Mouse (Mus musculus) midbrain, embryonic 16.5 days (tissue): ENCODE measurements around the gene Fgf14. TPM values are rescaled to one million over a fixed set of nuclear protein-coding genes. Genes with fewer than 3 reads are reported as not detected.
"Not testable (repeated sequence)": the region's sequence is repeated elsewhere in the genome, so short reads cannot be mapped to it uniquely, and the experiment has no call there.

ENCODE experiments used
- ATAC-seq: fragments of 200-750 bp; cut with Nextera tagmentation; 2 replicates; pipeline ENCODE4 v1.8.0; 2017; ENCODE audit warnings: moderate TSS enrichment
- H3K27ac ChIP-seq: fragments of 300-500 bp; sonication (generic); 2 replicates; pipeline ENCODE4 v1.5.1; 2014; ENCODE audit warnings: mild to moderate bottlenecking, low read length, mixed read lengths
- H3K27me3 ChIP-seq: fragments of 300-500 bp; sonication (generic); 2 replicates; pipeline ENCODE4 v1.6.1; 2014; ENCODE audit warnings: low read depth, low read length, mixed read lengths; ENCODE audit not compliant: control insufficient read depth, insufficient read depth
- H3K36me3 ChIP-seq: fragments of 300-500 bp; sonication (generic); 2 replicates; pipeline ENCODE4 v1.6.1; 2014; ENCODE audit warnings: mild to moderate bottlenecking, low read length, moderate library complexity, mixed read lengths; ENCODE audit not compliant: control insufficient read depth, insufficient read depth
- H3K4me1 ChIP-seq: fragments of 300-500 bp; sonication (generic); 2 replicates; pipeline ENCODE4 v1.6.1; 2014; ENCODE audit warnings: mild to moderate bottlenecking, low read length, mixed read lengths; ENCODE audit not compliant: control insufficient read depth, insufficient read depth
- H3K4me2 ChIP-seq: fragments of 300-500 bp; sonication (generic); 2 replicates; pipeline ENCODE4 v1.6.1; 2014; ENCODE audit warnings: mild to moderate bottlenecking, low read length, mixed read lengths
- H3K4me3 ChIP-seq: fragments of 300-500 bp; sonication (generic); 2 replicates; pipeline ENCODE4 v1.5.1; 2014; ENCODE audit warnings: low read depth, mild to moderate bottlenecking, low read length, moderate library complexity, mixed read lengths
- H3K9ac ChIP-seq: fragments of 300-500 bp; sonication (generic); 2 replicates; pipeline ENCODE4 v1.6.1; 2014; ENCODE audit warnings: low read depth, low read length, mixed read lengths
- H3K9me3 ChIP-seq: fragments of 300-500 bp; sonication (generic); replicated peaks from 2 replicates; pipeline ENCODE4 v1.6.1; 2014; ENCODE audit warnings: mild to moderate bottlenecking, low read length, mixed read lengths; ENCODE audit not compliant: control insufficient read depth, poor library complexity, severe bottlenecking
- WGBS: fragments of 180-500 bp; shearing (Covaris S2); extraction: QIAGEN DNeasy Blood & Tissue Kit; methylation state at CpG from one replicate; pipeline ENCODE4 v1.1.7; 2014; 5-methylcytosine and 5-hydroxymethylcytosine counted together
- polyA plus RNA-seq: library from polyadenylated mRNA; unstranded; fragments of >200 nt; fragmentation: Nextera tagmentation; extraction: Ambion mirVana; gene quantifications from 2 replicates; pipeline ENCODE4 v1.2.1, GENCODE M21; 2015

Fgf14 gene
- polyA plus RNA-seq, 1 experiment from 2014 or later = 36.8 TPM

- WGBS = 83% methylated on average over 2 of the region's 2 CpGs
- H3K9me3 ChIP-seq, H3K36me3 ChIP-seq, H3K27ac ChIP-seq, H3K9ac ChIP-seq, ATAC-seq, H3K4me1 ChIP-seq, H3K4me2 ChIP-seq, H3K27me3 ChIP-seq, H3K4me3 ChIP-seq: not testable (repeated sequence)
Observed at GRCm38 (mm10) chr14:124535376-124535775, 141.6 kb downstream of the Fgf14 start.

GRCm38 (mm10) chr14:124532051-124532450 is 144.9 kb downstream of the Fgf14 start:
- WGBS = 76% methylated on average over 1 of the region's 1 CpGs
- Histone ChIP-seq H3K36me3 (no peaks in the 10 kb centered on the region), H3K4me1 (no peaks in the 10 kb centered on the region)

GRCm38 (mm10) chr14:124512009-124512408 is 164.9 kb downstream of the Fgf14 start:
- no peak for ATAC-seq
- Histone ChIP-seq H3K4me2 (no peak overlapping the region), H3K27me3 (no peaks in the 10 kb centered on the region), H3K9ac (no peak overlapping the region), H3K27ac (no peak overlapping the region), H3K36me3 (no peaks in the 10 kb centered on the region), H3K4me1 (no peaks in the 10 kb centered on the region), H3K4me3 (no peak overlapping the region), H3K9me3 (no peaks in the 10 kb centered on the region)
- 80% methylated on average over 1 of the region's 1 CpGs for WGBS

More at GRCm38 (mm10) chr14:124532051-124532450, 144.9 kb downstream of the Fgf14 start:
- no peaks in the 10 kb centered on the region for H3K27me3 ChIP-seq
- ATAC-seq = no peak
- no peak overlapping the region for H3K9ac ChIP-seq
- H3K4me2 ChIP-seq = no peak overlapping the region
- H3K27ac ChIP-seq = no peak overlapping the region
- no peaks in the 10 kb centered on the region for H3K9me3 ChIP-seq
- H3K4me3 ChIP-seq = no peak overlapping the region

- Histone ChIP-seq H3K36me3 (no peaks in the 10 kb centered on the region), H3K4me1 (no peaks in the 10 kb centered on the region), H3K9me3 (no peaks in the 10 kb centered on the region), H3K9ac (no peak overlapping the region), H3K4me2 (no peak overlapping the region), H3K4me3 (no peak overlapping the region), H3K27ac (no peak overlapping the region), H3K27me3 (no peaks in the 10 kb centered on the region)
- no peak for ATAC-seq
- WGBS = 93% methylated on average over 1 of the region's 1 CpGs
Observed at GRCm38 (mm10) chr14:124488971-124489370, 188.0 kb downstream of the Fgf14 start.

GRCm38 (mm10) chr14:124485261-124485660 is 191.7 kb downstream of the Fgf14 start:
- Histone ChIP-seq H3K9ac (no peak overlapping the region), H3K9me3 (no peaks in the 10 kb centered on the region), H3K4me2 (no peak overlapping the region), H3K4me3 (no peak overlapping the region), H3K27ac (no peak overlapping the region), H3K4me1 (no peaks in the 10 kb centered on the region), H3K27me3 (no peaks in the 10 kb centered on the region), H3K36me3 (no peaks in the 10 kb centered on the region)
- ATAC-seq = no peak
- WGBS = 86% methylated on average over 1 of the region's 1 CpGs

- H3K9me3 ChIP-seq = no peaks in the 10 kb centered on the region
- H3K27me3 ChIP-seq = no peaks in the 10 kb centered on the region
- H3K27ac ChIP-seq = no peak overlapping the region
- H3K4me2 ChIP-seq = no peak overlapping the region
- no peak for ATAC-seq
- no peak overlapping the region for H3K4me3 ChIP-seq
- H3K36me3 ChIP-seq = no peaks in the 10 kb centered on the region
- H3K9ac ChIP-seq = no peak overlapping the region
- H3K4me1 ChIP-seq = no peaks in the 10 kb centered on the region
- 76% methylated on average over 2 of the region's 2 CpGs for WGBS
Observed at GRCm38 (mm10) chr14:124474066-124474667, 202.8 kb downstream of the Fgf14 start.

GRCm38 (mm10) chr14:124470909-124471308 is 206.0 kb downstream of the Fgf14 start:
- peaks cover 2% of the 10 kb centered on the region; the same call in 1 of the 2 replicates for H3K36me3 ChIP-seq
- no peak overlapping the region for H3K9ac ChIP-seq
- H3K4me2 ChIP-seq = no peak overlapping the region
- H3K4me3 ChIP-seq = no peak overlapping the region
- H3K9me3 ChIP-seq = no peaks in the 10 kb centered on the region
- H3K27me3 ChIP-seq = no peaks in the 10 kb centered on the region
- ATAC-seq = no peak
- H3K27ac ChIP-seq = no peak overlapping the region
- WGBS = 69% methylated on average over 2 of the region's 2 CpGs
- no peaks in the 10 kb centered on the region for H3K4me1 ChIP-seq

- H3K27ac ChIP-seq = no peak overlapping the region
- no peaks in the 10 kb centered on the region for H3K4me1 ChIP-seq
- H3K36me3 ChIP-seq = no peaks in the 10 kb centered on the region
- H3K4me2 ChIP-seq = no peak overlapping the region
- H3K4me3 ChIP-seq = no peak overlapping the region
- no peak for ATAC-seq
- no peak overlapping the region for H3K9ac ChIP-seq
- 97% methylated on average over 1 of the region's 1 CpGs for WGBS
- H3K9me3 ChIP-seq = no peaks in the 10 kb centered on the region
- no peaks in the 10 kb centered on the region for H3K27me3 ChIP-seq
Observed at GRCm38 (mm10) chr14:124455120-124455519, 221.8 kb downstream of the Fgf14 start.

GRCm38 (mm10) chr14:124446096-124446840 is 230.7 kb downstream of the Fgf14 start:
- H3K4me1 ChIP-seq = no peaks in the 10 kb centered on the region
- H3K9me3 ChIP-seq = no peaks in the 10 kb centered on the region
- H3K9ac ChIP-seq = no peak overlapping the region
- H3K4me2 ChIP-seq = no peak overlapping the region
- H3K27me3 ChIP-seq = no peaks in the 10 kb centered on the region
- no peaks in the 10 kb centered on the region for H3K36me3 ChIP-seq
- no peak overlapping the region for H3K27ac ChIP-seq
- 80% methylated on average over 2 of the region's 2 CpGs for WGBS
- no peak for ATAC-seq
- H3K4me3 ChIP-seq = no peak overlapping the region
